Mouse (Mus musculus) embryo, embryonic 10.5 days (tissue): ENCODE results near the gene Myo1h.

Experiments
- DNase-seq: peaks from one replicate; pipeline ENCODE4 v3.0.0-alpha.2; 2015; ENCODE audit warnings: low spot score

The Myo1h gene

DNA sequence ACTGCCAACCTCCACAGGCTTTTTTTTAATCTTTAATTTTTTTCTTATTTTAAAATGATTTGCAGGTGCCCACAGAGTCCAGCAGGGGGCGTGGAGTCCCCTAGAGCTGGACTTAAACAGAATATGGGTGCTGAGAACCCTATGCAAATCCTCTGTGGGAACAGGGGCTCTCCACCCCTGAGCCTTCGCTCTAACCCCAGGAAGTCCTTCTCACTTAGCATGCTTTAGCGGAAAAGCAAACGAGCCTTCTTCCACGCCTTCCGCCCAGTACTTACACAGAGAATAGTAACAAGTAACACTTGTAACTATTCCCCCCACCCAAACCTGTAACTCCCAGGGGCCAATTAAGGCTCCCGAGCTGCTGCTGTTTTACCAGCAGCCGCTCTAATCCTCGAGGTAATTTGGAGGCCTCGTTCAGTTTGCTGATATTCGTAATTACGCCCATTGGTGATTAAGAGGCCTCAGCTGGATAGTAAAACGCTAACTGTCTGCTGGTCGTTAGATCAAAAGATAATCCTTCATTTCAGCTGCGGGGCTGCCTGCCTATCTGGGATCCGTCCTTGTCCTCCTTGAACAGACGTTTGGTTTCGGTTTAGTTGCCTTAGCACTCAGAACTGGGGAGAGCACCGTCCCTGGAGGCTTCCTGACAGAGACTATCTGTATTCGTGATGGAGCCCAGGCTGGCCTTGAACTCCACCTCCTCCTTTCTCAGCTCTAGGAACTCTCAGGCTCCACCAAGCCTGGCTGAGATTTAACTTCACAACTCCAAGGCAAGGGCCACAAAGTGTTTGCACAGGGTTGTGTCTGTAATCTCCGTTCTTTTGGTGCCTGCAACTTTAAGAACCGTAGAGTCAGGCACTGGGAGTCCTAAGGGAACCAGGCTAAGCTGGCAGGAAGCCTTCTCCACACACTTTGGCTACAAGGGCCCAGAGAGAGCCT, 8.0 kb downstream of the Myo1h start:
- peak; percentile 54 for DNase-seq

DNA sequence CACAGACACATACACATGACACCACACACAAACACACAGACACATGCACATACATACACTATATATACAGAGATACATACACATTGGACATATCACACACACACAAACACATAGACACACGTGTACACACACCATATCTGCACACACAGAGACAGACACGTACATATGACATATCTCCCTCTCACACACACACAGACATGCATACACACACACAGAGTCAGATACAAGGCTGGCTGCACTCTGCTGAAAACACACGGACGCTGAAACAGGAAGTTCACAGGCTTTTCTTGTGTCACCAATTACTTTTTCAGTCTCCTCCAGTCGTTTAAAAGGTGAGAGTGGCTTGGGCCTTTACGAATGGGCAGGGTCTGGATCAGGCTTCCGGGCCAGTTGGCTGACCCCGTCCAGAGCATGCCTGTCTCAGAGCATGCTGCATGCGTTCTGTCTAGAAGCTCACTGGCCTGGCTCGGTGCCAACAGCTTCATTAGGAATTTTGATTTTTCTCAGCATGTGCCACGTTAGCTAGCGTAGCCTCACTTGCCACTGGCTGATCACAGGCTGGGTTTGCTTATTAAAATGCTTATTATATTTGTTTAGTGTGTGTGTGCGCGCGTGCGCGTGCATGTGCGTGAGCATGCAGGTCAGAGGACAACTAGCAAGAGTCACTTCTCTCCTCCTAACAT, 9.4 kb downstream of the Myo1h start:
- no peak for DNase-seq

DNA sequence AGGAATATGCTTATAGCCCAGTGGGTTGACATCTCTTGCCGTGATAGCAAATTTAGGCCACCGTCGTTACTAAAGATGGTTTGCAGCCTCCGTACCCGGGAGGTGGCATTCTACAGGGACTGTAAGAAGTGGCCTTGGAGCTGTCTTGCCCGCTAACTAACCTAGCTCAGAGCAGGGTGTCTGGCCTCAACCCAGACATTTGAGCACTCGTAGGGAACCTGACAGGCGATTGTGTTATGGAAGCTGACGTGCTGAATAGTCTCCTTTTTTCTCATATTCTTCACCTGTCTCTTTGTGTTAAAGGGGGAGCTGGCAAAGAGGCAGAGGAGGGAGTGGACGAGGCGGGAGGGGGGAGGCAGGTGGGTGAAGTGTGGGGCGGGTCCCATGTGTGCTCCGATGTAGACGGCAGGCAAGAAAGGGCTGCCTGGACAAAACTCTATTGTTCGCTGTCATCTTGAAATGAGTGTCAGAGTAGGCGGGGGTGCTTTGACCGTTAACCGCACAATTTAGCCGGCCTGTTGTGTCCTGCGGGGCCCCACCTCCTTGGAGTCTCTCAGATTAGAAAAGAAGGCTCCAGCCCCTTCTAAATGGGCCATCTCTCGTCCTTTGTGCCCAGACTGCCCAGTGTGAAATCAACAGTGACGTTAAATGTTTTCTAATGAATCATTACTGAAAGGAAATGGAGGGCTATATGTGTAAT, 10.3 kb downstream of the Myo1h start:
- DNase-seq: peak; percentile 74

DNA sequence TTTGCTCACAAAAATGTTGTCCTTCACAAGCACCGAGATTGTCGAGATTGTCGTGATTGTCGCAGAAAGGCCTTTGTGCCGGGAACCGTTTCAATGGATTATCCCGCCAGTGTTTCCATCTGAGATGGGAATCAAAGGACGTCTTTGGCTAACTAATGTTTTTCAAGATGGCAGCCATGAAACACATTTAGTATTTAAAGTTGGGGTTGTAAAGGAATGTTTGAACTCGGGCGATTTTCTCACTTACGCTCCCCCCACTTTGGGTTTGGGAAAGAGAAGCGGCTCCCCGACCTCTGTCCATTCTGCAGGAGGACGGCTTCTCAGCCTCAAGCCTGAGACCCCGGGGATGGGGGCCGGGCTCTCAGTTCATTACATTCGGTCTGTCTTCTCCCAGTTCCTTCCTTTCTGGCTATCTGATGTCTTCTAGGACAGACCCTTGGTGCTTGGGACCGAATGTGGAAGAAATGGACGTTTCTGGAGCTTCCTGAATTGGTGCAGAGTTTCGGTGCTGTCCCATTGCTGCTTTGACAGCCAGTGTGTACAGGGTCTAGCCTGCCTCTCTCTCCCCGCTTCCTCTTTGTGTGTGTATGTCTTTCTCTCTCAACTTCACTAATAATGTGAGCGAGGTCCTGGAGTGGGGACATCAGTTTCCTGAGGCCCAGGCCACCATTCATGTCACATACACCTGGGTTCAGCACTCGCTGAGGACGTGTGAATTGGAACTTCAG, 11.1 kb downstream of the Myo1h start:
- DNase-seq: no peak

DNA sequence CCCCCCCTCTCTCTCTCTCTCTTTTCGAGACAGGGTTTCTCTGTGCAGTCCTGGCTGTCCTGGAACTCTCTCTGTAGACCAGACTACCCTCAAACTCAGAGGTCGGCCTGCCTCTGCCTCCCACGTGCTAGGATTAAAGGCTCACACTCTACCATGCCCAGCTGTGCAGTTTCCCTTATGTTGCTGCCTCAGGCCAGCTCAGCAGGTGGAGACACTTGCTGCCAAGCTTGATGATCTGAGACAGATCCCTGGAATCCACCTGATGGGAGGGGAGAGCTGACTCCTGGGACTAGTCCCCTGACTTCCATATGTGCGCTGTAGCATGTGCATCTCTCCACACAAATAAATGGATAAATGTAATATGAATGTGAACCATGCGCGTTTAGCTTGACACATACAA, 14.2 kb downstream of the Myo1h start:
- DNase-seq: no peak

DNA sequence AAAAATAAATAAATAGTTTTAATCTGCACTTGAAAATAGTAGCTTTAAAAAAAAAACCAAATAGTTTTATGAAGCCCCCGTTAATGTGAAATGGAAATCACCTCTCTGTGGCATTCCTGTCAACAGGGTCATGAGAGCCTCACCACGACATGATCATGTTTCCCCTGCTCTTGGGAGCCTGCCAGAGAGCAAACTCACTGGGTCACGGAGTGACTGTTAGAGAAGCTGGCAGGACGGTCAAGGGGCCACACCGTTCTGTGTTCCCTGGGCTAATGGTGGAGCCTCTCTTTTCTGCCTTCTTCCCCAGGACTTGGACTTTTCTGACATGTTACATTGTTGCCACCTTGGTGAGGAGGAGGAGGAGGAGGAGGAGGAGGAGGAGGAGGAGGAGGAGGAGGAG, 17.5 kb downstream of the Myo1h start:
- DNase-seq: no peak

DNA sequence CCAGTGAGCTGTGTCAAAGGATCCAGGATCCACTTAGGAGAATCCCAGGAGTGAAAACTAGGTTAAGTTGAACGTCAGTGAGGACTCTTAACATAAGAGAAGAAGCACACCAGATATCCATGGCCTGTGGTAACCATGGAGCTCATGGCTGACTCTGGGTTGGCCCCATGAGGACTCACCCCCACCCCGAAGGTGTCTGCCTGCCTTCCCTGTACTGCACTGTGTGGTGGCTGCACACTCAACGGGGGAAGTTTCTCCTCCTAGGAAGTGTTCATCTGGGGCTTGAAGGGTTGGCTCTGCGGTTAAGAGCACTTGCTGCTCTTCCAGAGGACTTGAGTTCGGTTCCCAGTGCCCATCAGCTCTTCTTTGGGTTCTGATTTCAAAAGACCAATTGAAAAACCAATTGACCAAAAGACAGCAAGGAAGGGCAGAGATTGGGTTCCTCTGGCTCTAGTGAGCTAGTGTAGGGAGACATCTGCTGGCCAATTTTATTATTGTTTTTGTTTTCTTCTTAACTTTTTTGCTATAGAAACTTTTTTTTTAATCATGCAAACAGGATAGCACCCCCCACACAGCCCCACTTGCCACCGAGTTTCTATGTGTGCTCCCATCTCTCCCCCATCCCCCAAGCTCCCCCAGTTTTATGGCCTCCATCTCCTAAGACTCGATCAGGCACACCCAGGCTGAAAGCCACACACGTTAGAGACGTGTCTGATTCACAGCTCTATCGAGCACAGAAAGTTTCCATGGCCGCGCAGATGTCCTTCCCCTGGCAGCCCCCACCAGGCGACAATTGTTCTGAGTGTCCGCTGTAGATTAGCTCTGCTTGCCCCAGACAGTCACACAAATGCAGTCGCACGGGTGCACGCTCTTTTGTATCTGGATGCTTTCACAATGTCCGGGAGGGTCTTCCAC, 20.1 kb downstream of the Myo1h start:
- DNase-seq: peak; percentile 89

DNA sequence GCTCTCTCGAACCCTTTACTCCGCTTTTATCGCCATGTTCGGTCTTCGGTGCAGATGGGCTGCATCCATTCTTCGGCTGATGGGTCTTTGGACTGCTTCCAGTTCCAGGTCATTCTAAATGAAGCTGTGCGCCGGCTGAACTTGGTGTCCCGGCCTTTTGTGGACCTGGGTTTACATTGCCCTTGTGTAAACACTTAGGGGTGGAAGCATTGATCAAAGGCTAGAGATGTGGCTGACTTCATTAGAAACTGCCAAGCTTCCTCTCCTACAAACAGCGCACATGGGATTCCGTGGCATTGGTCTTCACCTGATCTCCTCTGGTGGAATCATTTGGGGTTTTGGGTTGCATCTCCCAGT, 20.7 kb downstream of the Myo1h start:
- no peak for DNase-seq

DNA sequence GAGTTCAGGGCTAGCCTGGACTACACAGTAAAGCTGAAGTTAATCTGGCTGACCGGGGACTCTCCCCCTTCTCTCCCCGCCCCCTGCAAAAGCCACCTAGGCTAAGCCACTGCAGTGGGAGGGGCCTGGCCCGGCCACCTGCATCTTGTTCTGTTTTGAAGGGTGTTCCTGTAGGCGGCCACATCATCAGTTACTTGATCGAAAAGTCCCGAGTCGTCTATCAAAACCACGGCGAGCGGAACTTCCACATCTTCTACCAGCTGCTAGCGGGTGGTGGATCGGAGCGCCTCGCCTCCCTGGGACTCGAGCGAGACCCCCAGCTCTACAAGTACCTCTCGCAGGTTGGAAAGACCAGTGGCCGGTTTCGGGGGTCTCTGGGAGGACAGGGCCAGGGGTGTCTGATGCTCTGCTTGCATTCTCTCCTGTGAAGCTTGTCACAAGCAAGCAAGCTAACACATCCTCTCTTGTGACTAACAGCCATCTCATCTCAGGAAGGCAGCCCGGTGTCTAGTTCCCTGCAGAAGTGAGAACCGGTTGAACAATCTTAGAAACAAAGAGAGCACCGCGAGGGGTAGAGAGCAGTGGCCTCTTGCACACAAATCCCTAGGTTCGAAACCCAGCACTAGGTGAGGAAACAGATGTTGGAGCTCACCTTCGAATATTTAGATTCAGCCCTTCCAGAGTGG, 34.3 kb downstream of the Myo1h start:
- DNase-seq: peak; percentile 5

DNA sequence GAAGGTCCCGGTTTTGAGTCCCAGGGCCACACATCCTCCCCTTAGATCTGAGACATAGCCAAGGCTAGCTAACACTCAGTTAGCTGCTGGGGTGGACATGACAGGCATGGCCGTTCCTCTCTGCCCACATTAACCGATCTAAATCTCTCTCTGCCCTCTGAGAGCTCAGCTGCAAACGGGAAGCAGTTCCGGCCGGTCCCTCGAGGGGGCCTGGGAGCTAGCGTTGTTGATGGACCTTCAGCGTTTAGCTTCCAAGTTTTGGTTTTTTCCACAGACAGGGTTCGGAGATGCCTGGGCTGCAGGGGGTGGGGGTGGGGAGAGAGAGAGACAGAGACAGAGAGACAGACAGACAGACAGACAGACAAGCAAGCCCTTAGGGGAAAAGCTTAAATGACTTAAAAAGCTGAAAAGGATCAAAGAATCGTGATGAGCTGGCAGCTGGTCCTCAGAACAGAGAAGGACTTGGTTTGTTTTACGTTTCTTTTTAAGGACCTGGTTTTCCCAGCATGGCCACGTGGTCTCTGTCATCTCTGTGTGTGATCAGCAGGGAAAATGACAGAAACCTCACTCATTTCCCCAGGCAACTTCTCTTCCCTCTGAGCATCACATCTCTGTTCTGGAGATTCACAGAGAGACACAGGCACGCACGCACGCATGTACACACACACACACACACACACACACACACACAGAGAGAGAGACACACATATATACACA, 35.0 kb downstream of the Myo1h start:
- peak; percentile 80 for DNase-seq

DNA sequence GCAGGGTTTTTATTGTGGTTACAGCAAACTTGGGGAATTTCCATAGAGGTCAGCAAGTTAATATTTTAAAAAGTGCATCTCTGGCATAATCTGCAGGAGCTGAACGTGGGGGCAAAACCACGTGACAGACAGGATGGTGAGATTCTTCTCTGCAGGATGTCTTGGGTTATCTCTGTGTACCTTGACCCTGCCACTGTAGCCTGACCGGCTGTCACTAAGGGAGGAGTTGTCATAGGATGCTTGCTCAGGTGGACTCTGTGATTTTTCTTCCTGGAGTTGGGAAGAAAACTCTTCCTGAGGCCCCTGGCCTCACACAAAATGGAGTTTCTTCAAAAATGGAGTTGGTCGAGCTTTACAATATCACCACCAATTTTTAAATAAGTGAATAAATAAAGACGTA, 54.0 kb downstream of the Myo1h start:
- no peak for DNase-seq

DNA sequence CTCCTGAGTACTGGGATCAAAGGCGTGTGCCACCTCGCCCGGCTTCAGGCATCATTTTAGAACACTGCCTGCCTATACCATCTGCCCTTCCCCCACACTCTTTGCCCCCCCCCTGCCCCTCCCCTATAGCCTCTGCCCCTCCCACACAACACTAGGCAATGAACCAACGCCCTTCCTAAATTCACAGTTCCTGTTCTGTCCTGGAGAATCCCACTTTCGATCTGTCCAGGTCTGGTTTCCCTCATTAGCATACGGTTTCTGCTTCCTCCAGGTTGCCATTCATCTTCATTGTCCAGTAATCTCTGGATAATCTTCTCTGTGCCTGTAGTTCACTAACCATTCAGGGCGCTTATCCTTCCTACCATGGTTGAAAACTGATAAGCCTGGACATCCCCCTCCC, 54.6 kb downstream of the Myo1h start:
- no peak for DNase-seq

DNA sequence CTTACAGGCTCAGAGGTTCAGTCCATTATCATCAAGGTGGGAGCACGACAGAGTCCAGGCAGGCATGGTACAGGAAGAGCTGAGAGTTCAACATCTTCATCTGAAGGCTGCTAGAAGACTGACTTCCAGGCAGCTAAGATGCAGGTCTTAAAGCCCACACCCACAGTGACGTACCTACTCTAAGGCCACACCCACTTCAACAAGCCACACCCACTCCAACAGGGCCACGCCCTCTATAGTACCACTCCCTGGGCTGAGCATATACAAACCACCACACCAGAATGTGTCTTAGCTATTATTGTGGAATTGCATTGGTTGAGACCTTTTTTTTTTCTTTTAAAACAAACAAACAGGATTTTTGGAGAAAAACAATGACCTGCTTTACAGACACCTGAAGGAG, 56.6 kb downstream of the Myo1h start:
- no peak for DNase-seq

DNA sequence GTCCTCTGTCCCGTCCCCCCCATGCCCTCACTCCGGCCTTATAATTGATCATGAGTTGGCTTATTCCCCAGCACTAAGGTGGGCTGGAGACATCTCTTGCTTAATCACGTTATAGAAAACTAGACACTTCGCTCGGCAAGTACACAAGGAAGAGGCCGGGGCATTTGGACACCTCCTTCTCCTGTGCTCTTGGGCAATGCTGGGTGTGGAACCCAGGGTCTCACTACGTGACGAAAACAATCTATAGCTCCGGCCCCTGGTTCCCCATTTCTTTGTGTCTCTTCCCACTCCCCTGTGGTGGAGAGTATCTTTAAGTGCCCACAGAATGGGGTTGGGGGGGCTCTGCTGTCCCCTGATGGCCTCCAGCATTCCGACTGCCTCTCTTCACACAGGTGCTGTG, 58.0 kb downstream of the Myo1h start:
- no peak for DNase-seq

DNA sequence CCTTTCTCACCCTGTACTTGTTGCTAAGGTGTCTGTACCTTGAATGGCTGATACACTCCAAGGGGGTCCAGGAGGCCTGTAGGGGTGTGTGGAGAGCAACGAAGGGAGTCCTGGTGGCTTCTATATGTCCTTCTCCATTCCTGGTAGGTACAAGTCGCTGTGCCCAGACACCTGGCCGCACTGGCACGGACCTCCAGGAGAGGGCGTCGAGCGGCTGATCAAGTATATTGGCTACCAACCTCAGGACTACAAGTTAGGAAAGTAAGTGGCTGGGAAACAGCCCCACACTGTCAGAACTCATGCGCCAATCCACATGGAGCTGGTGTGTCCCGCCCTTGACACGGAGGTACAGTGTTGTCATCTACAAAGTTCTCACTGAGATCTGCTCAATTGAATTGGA, 62.5 kb downstream of the Myo1h start:
- DNase-seq: no peak

DNA sequence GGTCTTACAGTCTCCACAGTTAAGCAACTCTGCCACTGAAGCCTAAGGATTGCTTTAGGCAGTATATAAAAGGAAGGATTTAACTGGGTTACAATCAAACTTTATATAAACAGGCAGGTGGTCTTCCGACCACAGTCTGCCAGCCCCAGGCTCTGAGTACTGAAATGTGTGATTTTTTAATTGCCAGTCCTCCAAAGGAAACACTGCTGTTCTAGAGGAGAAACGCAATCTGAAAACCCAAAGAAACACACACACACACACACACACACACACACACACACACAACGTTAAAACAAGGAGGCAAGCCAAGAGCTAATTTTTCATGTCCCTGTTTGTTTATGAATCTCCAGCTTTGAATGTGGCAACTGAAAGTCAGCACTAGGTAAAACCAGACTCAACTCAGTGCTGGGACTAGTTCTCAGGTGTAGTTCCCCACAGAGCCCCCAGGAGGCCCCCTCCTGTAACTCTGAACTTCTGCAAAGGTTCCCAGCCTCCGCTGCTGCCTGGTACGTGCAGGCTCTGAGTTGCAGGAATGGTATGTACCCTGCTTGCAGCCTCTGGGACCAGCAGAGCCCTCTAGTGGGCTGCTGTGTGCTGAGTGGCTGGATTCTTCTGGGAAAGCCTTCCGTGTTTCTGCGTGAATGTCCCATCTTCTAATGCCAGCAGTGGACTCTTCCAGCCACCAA, 67.4 kb downstream of the Myo1h start:
- DNase-seq: peak; percentile 84

DNA sequence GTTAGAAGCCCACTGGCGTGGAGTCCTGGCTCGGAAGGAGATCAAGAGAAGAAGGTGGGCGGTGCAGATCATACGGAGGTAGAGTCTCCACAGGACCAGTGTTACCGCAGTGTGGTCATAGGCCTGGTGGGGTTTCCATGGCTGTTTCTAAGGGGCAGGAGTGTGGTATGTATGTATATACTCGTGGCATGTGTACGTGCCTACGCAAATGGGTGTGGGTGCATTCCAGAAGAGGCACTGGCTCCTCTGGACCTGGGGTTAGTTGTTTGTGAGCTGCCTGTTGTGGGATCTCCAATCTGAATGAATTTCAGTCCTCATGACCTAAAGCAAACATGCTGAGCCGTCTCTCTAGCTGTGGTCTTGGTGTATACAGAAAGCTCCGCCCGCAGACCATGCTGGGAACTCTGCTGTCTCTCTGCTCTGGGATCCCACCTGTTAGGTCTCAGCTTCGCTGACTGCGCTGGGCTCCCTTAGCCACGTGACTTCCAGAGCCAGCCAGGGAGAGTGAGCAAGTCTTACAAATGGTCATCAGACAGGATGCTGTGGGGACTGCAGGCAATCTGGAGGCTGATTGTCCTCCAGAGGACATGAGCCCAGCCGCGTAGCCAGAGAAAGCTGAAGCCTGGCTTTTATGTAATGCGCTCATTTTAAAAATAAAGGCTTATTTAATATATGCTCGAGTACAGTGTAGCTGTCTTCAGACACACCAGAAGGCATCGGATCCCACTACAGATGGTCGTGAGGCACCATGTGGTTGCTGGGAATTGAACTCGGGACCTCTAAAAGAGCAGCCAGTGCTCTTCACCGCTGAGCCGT, 68.2 kb downstream of the Myo1h start:
- peak; percentile 43 for DNase-seq

DNA sequence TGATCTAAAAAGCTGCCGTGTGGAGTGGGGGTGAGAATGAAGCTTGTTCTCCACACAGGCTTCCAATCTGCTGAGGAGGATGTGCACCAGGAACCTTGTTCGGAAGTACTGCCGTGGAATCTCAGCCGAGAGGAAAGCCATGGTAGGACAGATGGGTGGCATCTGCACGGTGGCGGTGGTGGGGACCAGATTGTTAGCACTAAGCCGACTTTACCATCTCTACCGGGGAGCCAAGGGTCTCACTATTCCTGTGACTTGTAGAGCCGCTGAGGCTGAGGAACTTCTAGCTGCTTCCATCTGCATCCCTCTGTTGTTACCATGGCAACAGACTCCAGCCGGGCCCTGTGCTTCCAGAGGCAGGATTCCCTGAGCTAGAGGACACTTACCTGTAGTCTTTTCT, 69.9 kb downstream of the Myo1h start:
- peak; percentile 33 for DNase-seq
